Mouse (Mus musculus) lung, embryonic 16.5 days (tissue): ENCODE results near the gene Hoxc5. TPM values are rescaled to one million over a fixed set of nuclear protein-coding genes. Genes with fewer than 3 reads are reported as not detected.

Source experiments
- ATAC-seq: fragments of 200-750 bp; cut with Nextera tagmentation; 2 replicates; pipeline ENCODE4 v1.8.0; 2017; ENCODE audit warnings: low read depth, mild to moderate bottlenecking, moderate library complexity
- H3K27ac ChIP-seq: fragments of 300-500 bp; sonication (generic); 2 replicates; pipeline ENCODE4 v1.5.1; 2014; ENCODE audit warnings: mild to moderate bottlenecking, control low read depth, low read length
- H3K27me3 ChIP-seq: fragments of 300-500 bp; sonication (generic); 2 replicates; pipeline ENCODE4 v1.6.1; 2014; ENCODE audit warnings: low read depth, low read length, mixed read lengths; ENCODE audit not compliant: control insufficient read depth, insufficient read depth
- H3K36me3 ChIP-seq: fragments of 300-500 bp; sonication (generic); 2 replicates; pipeline ENCODE4 v1.6.1; 2014; ENCODE audit warnings: low read length; ENCODE audit not compliant: control insufficient read depth, insufficient read depth
- H3K4me1 ChIP-seq: fragments of 300-500 bp; sonication (generic); replicated peaks from 2 replicates; pipeline ENCODE4 v1.6.1; 2014; ENCODE audit warnings: low read length, mixed read lengths; ENCODE audit not compliant: control insufficient read depth, insufficient read depth
- H3K4me2 ChIP-seq: fragments of 300-500 bp; sonication (generic); 2 replicates; pipeline ENCODE4 v1.6.1; 2014; ENCODE audit warnings: low read depth, low read length, control low read depth
- H3K4me3 ChIP-seq: fragments of 300-500 bp; sonication (generic); 2 replicates; pipeline ENCODE4 v1.5.1; 2014; ENCODE audit warnings: mild to moderate bottlenecking, low read length, control low read depth
- H3K9ac ChIP-seq: fragments of 300-500 bp; sonication (generic); 2 replicates; pipeline ENCODE4 v1.6.1; 2014; ENCODE audit warnings: low read length, control low read depth
- H3K9me3 ChIP-seq: fragments of 300-500 bp; sonication (generic); 2 replicates; pipeline ENCODE4 v1.6.1; 2016; ENCODE audit warnings: low read length; ENCODE audit not compliant: control insufficient read depth
- WGBS: fragments of 180-500 bp; shearing (Covaris S2); extraction: QIAGEN DNeasy Blood & Tissue Kit; methylation state at CpG from one replicate; pipeline ENCODE4 v1.1.7; 2014; 5-methylcytosine and 5-hydroxymethylcytosine counted together
- polyA plus RNA-seq: library from polyadenylated mRNA; unstranded; fragments of >200 nt; fragmentation: Nextera tagmentation; extraction: Ambion mirVana; gene quantifications from 2 replicates; pipeline ENCODE4 v1.2.1, GENCODE M21; 2015

Gene Hoxc5
- polyA plus RNA-seq, 1 experiment from 2014 or later, result 0.31 TPM

GRCm38 (mm10) chr15:102965892-102966775 lies 1.1 kb upstream of the Hoxc5 start:
- peak; percentile 47; the same call in 1 of the 2 replicates for ATAC-seq
- no peak overlapping the region for H3K9ac ChIP-seq
- H3K4me1 ChIP-seq, result peaks cover 4% of the 10 kb centered on the region; the same call in 1 of the 2 replicates
- 0 out of 2 replicates have a peak overlapping the region, but pooled peaks have one; percentile 1 for H3K4me2 ChIP-seq
- no peaks in the 10 kb centered on the region for H3K9me3 ChIP-seq
- 3% methylated on average over 29 of the region's 30 CpGs for WGBS
- peak overlapping the region; percentile 9; the same call in 1 of the 2 replicates for H3K4me3 ChIP-seq
- peaks cover 96% of the 10 kb centered on the region for H3K27me3 ChIP-seq
- no peak overlapping the region for H3K27ac ChIP-seq
- H3K36me3 ChIP-seq, result no peaks in the 10 kb centered on the region

DNA sequence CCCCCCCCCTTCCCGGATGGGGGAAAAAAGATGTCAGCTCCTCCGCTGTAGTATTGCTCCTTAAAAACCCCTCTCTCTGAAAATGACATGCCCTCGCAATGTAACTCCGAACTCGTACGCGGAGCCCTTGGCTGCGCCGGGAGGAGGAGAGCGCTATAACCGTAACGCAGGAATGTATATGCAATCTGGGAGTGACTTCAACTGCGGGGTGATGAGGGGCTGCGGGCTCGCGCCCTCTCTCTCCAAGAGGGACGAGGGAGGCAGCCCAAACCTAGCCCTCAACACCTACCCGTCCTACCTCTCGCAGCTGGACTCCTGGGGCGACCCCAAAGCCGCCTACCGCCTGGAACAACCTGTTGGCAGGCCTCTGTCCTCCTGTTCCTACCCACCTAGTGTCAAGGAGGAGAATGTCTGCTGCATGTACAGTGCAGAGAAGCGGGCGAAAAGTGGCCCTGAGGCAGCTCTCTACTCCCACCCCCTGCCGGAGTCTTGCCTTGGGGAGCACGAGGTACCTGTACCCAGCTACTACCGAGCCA lies 399 bp upstream of the Hoxc5 start, which contains the start of gene Hoxc10:
Hoxc10 (plus strand) TSS at position 21 of the 536 bp plus-strand sequence.
- H3K27me3 ChIP-seq, result peaks cover 96% of the 10 kb centered on the region
- peaks cover 4% of the 10 kb centered on the region; the same call in 1 of the 2 replicates for H3K4me1 ChIP-seq
- ATAC-seq, result 0 out of 2 replicates have a peak, but pooled peaks have one; percentile 28
- H3K27ac ChIP-seq, result no peak within 1 kb of the TSS
- no peaks in the 10 kb centered on the region for H3K36me3 ChIP-seq
- no peak within 1 kb of the TSS for H3K9ac ChIP-seq
- WGBS, result 1% methylated on average over 27 of the region's 27 CpGs
- H3K9me3 ChIP-seq, result no peaks in the 10 kb centered on the region
- H3K4me2 ChIP-seq, result 0 out of 2 replicates have a peak within 1 kb of the TSS, but pooled peaks have one; percentile 1
- H3K4me3 ChIP-seq, result peak within 1 kb of the TSS; percentile 9; the same call in 1 of the 2 replicates

DNA sequence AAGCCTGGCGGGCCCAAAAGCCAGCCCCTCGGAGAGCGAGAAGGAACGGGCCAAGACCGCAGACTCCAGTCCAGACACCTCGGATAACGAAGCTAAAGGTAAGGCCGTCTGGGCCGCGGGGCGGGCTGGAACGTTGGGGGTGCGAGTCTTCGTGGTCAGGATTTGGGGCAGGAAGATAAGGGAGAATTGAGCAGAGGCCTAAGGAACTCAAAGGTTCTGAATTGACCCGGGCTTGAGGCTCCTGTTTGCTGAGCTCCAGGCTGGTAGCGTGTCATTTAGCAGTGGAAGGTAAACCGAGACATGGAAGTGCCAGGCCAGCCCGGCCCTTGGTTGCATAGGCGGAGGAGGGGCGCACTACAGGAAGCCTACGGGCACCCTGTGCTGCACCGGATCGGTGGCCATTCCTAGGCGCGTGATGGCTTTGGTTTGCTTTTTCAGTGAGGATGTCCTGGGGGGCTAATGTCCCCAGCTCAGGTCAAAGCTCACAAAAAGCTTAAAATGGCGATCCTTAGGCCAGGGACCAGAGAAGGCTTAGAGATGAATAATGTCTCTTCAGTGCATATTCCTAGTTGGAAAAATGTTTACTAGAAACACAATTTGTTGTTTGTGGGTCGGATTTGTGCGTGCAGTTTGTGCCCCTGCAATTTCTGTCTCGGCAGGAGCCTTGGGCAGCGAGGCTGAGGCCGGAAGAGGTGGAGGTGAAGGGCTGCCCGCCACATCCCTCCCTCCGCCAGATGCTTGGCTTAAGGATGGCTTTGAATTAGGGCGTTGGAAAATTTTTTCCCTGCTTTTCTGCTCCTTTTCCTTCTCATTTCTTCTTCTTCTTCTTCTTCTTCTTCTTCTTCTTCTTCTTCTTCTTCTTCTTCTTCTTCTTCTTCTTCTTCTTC lies 511 bp downstream of the Hoxc5 start:
- Histone ChIP-seq H3K4me3 (no peak overlapping the region), H3K4me2 (no peak overlapping the region), H3K9ac (no peak overlapping the region), H3K9me3 (no peaks in the 10 kb centered on the region), H3K27ac (no peak overlapping the region), H3K4me1 (peaks cover 4% of the 10 kb centered on the region; the same call in 1 of the 2 replicates), H3K36me3 (no peaks in the 10 kb centered on the region), H3K27me3 (peaks cover 99% of the 10 kb centered on the region)
- no peak for ATAC-seq
- WGBS, result 2% methylated on average over 34 of the region's 34 CpGs

DNA sequence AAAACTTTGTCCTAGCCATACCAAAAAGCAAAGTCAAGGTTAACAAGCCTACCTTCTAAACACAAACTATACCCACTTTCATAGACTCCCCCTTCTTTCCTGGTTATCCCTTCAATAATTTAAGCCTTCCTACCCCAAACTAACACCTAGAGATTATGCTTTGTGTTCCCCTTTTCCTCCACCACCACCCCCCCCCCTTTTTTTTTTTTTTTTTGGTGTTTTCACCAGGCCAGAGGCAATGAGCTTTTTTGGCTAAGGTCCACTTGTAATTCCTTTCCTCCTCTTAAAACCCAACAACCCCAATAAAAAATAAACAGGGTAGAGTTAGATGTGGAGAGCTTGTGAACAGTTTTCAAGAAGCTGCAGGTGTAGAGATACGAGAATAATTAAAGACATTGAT lies 2.1 kb downstream of the Hoxc5 start:
- Histone ChIP-seq H3K36me3 (no peaks in the 10 kb centered on the region), H3K4me1 (peaks cover 4% of the 10 kb centered on the region; the same call in 1 of the 2 replicates), H3K4me3 (no peak overlapping the region), H3K9ac (no peak overlapping the region), H3K27ac (no peak overlapping the region), H3K4me2 (no peak overlapping the region), H3K9me3 (no peaks in the 10 kb centered on the region), H3K27me3 (peaks cover 99% of the 10 kb centered on the region)
- 35% methylated on average over 1 of the region's 1 CpGs for WGBS
- no peak for ATAC-seq

DNA sequence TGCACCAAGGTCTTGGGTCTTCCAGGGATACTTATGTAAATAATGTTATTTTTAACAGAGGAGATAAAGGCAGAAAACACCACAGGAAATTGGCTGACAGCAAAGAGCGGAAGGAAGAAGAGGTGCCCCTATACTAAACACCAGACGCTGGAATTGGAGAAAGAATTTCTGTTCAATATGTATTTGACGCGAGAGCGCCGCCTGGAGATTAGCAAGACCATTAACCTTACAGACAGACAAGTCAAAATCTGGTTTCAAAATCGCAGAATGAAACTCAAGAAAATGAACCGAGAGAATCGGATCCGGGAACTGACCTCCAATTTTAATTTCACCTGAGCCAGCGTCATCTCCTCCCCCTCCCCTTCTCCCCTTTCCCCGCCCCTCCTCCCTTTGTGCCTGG lies 3.5 kb downstream of the Hoxc5 start:
- WGBS, result under 1% methylated on average over 12 of the region's 12 CpGs
- H3K9ac ChIP-seq, result no peak overlapping the region
- H3K27me3 ChIP-seq, result peaks cover 98% of the 10 kb centered on the region

DNA sequence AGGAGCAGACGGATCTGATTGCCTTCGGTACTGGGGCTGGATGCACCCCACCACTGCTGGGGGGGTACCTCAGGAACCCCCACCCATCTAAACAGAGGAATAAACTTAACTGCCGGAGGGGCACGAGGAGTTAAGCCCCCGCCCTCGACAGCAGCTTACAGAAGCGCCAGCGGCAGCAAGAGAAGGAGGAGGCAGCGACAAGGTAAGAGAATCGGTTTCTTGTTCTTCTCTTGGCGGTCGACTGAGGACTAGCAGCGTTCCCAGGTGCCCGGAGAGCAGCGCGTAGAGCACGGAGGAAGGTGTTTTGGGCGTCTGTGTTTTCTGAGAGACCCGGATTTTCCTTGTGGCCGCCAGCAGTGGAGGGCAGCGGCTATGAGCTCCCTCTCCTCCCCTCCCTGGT lies 5.0 kb downstream of the Hoxc5 start:
- no peak for ATAC-seq
- no peaks in the 10 kb centered on the region; the same call in 1 of the 2 replicates for H3K4me1 ChIP-seq
- no peak overlapping the region for H3K4me3 ChIP-seq
- H3K36me3 ChIP-seq, result no peaks in the 10 kb centered on the region
- H3K27me3 ChIP-seq, result peaks cover 98% of the 10 kb centered on the region
- no peaks in the 10 kb centered on the region for H3K9me3 ChIP-seq
- H3K4me2 ChIP-seq, result no peak overlapping the region
- WGBS, result under 1% methylated on average over 21 of the region's 21 CpGs
- H3K9ac ChIP-seq, result no peak overlapping the region
- H3K27ac ChIP-seq, result no peak overlapping the region

More for the DNA sequence above, 3.5 kb downstream of the Hoxc5 start:
- peaks cover 4% of the 10 kb centered on the region; the same call in 1 of the 2 replicates for H3K4me1 ChIP-seq
- no peaks in the 10 kb centered on the region for H3K9me3 ChIP-seq
- H3K36me3 ChIP-seq, result no peaks in the 10 kb centered on the region
- no peak overlapping the region for H3K4me2 ChIP-seq
- no peak overlapping the region for H3K27ac ChIP-seq
- no peak for ATAC-seq
- no peak overlapping the region for H3K4me3 ChIP-seq

- Histone ChIP-seq H3K4me3 (no peak overlapping the region), H3K9ac (no peak overlapping the region), H3K4me1 (no peaks in the 10 kb centered on the region; the same call in 1 of the 2 replicates), H3K9me3 (no peaks in the 10 kb centered on the region), H3K4me2 (no peak overlapping the region), H3K27me3 (peaks cover 97% of the 10 kb centered on the region), H3K27ac (no peak overlapping the region), H3K36me3 (no peaks in the 10 kb centered on the region)
- 3% methylated on average over 6 of the region's 6 CpGs for WGBS
- ATAC-seq, result no peak
Observed at GRCm38 (mm10) chr15:102972753-102973152, 5.5 kb downstream of the Hoxc5 start.

DNA sequence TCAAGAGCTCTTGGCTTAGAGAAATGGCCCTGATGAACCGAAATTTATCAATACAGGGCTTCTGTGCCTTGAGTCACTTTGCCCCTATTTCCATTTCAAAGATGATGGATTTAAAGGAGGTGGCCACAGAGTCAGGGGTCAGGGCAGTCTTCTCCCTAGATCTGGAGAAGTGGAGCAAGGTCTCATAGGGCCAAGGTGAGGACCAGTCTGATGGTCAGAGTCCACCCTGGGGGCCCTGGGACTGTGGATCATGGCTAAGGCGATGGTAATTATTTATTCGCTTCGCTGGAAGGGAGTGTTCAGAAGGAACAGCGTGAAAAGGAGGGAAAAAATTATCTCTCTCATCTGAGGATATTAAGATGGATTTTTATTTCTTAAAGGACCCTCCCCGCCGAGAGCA lies 7.8 kb downstream of the Hoxc5 start:
- 3% methylated on average over 7 of the region's 7 CpGs for WGBS
- Histone ChIP-seq H3K27me3 (peaks cover 99% of the 10 kb centered on the region), H3K4me2 (no peak overlapping the region), H3K4me1 (no peaks in the 10 kb centered on the region; the same call in 1 of the 2 replicates), H3K9me3 (no peaks in the 10 kb centered on the region), H3K4me3 (no peak overlapping the region), H3K9ac (no peak overlapping the region), H3K36me3 (no peaks in the 10 kb centered on the region), H3K27ac (no peak overlapping the region)
- no peak for ATAC-seq
